Mouse (Mus musculus): Measurements from ENCODE around the gene Cd38. TPM values are rescaled to one million over a fixed set of nuclear protein-coding genes. Genes with fewer than 3 reads are reported as not detected.
A peak's percentile ranks its signal among the peaks of the same experiment; 100 is the strongest.

Cd38 gene
- total RNA-seq, 1 experiment, result 11.2 TPM

GRCm38 (mm10) chr5:43847555-43847954 is 20.8 kb upstream of the Cd38 start:
- in situ Hi-C loops (cut with MboI; ENCODE audit: low sequenced_read_pairs in 2 of 2, unreplicated experiment in 2 of 2), result no loop called here
- Histone ChIP-seq H3K27ac (ENCODE audit: insufficient read depth, low read depth, low read length, poor library complexity, severe bottlenecking) (no peak overlapping the region), H3K9me3 (ENCODE audit: control insufficient read depth, insufficient read depth, low read depth, low read length) (no peaks in the 10 kb centered on the region), H3K9ac (ENCODE audit: insufficient read depth, low read depth, low read length, poor library complexity, severe bottlenecking) (no peak overlapping the region), H3K36me3 (ENCODE audit: control insufficient read depth, insufficient read depth, low read length, poor library complexity, severe bottlenecking) (no peaks in the 10 kb centered on the region; the same call in 1 of the 2 replicates), H3K4me3 (ENCODE audit: insufficient read depth in 1 of 2, low read depth in 1 of 2, low read length in 2 of 2, poor library complexity in 1 of 2, severe bottlenecking in 1 of 2) (no peak overlapping the region), H3K4me1 (ENCODE audit: control insufficient read depth in 2 of 2, insufficient read depth in 2 of 2, low read length in 2 of 2, poor library complexity in 1 of 2) (0 out of 4 replicates have a peak, but pooled peaks cover 0 to under 1% of the 10 kb centered on the region in 2 experiments)
- DNase-seq (ENCODE audit: low read depth, low spot score), result no peak
- TF ChIP-seq ZC3H11A (IDR thresholded peaks at IDR 0.05; ENCODE audit: borderline replicate concordance, low read depth, low read length) (no peak), ZNF384 (IDR thresholded peaks at IDR 0.05; ENCODE audit: low read depth, low read length) (no peak), MAFK (IDR thresholded peaks at IDR 0.05; ENCODE audit: insufficient read depth, low read depth, low read length) (no peak), CHD2 (IDR thresholded peaks at IDR 0.05; ENCODE audit: low read depth, low read length) (no peak)

- H3K9ac ChIP-seq (ENCODE audit: insufficient read depth, low read depth, low read length, poor library complexity, severe bottlenecking), result no peak overlapping the region
- no peak overlapping the region for H3K4me3 ChIP-seq (ENCODE audit: insufficient read depth in 1 of 2, low read depth in 1 of 2, low read length in 2 of 2, poor library complexity in 1 of 2, severe bottlenecking in 1 of 2)
- no peak overlapping the region for H3K27ac ChIP-seq (ENCODE audit: insufficient read depth, low read depth, low read length, poor library complexity, severe bottlenecking)
- no peak for DNase-seq (ENCODE audit: low read depth, low spot score)
- in situ Hi-C loops (cut with MboI; ENCODE audit: low sequenced_read_pairs in 2 of 2, unreplicated experiment in 2 of 2), result no loop called here
- H3K36me3 ChIP-seq (ENCODE audit: control insufficient read depth, insufficient read depth, low read length, poor library complexity, severe bottlenecking), result no peaks in the 10 kb centered on the region; the same call in 1 of the 2 replicates
- H3K9me3 ChIP-seq (ENCODE audit: control insufficient read depth, insufficient read depth, low read depth, low read length), result no peaks in the 10 kb centered on the region
- TF ChIP-seq HCFC1 (IDR thresholded peaks at IDR 0.05; ENCODE audit: borderline replicate concordance, insufficient read depth, low read length) (no peak), ZNF384 (IDR thresholded peaks at IDR 0.05; ENCODE audit: low read depth, low read length) (no peak), ZC3H11A (IDR thresholded peaks at IDR 0.05; ENCODE audit: borderline replicate concordance, low read depth, low read length) (no peak), MAFK (IDR thresholded peaks at IDR 0.05; ENCODE audit: insufficient read depth, low read depth, low read length) (no peak), CHD2 (IDR thresholded peaks at IDR 0.05; ENCODE audit: low read depth, low read length) (no peak)
- H3K4me1 ChIP-seq (ENCODE audit: control insufficient read depth in 2 of 2, insufficient read depth in 2 of 2, low read length in 2 of 2, poor library complexity in 1 of 2), result no peaks in the 10 kb centered on the region
Observed at GRCm38 (mm10) chr5:43848275-43848674, 20.1 kb upstream of the Cd38 start.

- peak overlapping the region; percentile 82 for H3K27ac ChIP-seq (ENCODE audit: insufficient read depth, low read depth, low read length, poor library complexity, severe bottlenecking)
- in situ Hi-C loops (cut with MboI; ENCODE audit: low sequenced_read_pairs in 2 of 2, unreplicated experiment in 2 of 2), result no loop called here
Observed at GRCm38 (mm10) chr5:43853096-43853867, 15.1 kb upstream of the Cd38 start.

GRCm38 (mm10) chr5:43853868-43854488 is 14.4 kb upstream of the Cd38 start:
- TF ChIP-seq ZC3H11A (IDR thresholded peaks at IDR 0.05; ENCODE audit: borderline replicate concordance, low read depth, low read length) (no peak), MAFK (IDR thresholded peaks at IDR 0.05; ENCODE audit: insufficient read depth, low read depth, low read length) (no peak), CHD2 (IDR thresholded peaks at IDR 0.05; ENCODE audit: low read depth, low read length) (no peak), HCFC1 (IDR thresholded peaks at IDR 0.05; ENCODE audit: borderline replicate concordance, insufficient read depth, low read length) (no peak), ZNF384 (IDR thresholded peaks at IDR 0.05; ENCODE audit: low read depth, low read length) (no peak)
- Histone ChIP-seq H3K9me3 (ENCODE audit: control insufficient read depth, insufficient read depth, low read depth, low read length) (peaks cover 8% of the 10 kb centered on the region), H3K4me1 (ENCODE audit: control insufficient read depth in 2 of 2, insufficient read depth in 2 of 2, low read length in 2 of 2, poor library complexity in 1 of 2) (no peaks in the 10 kb centered on the region), H3K36me3 (ENCODE audit: control insufficient read depth, insufficient read depth, low read length, poor library complexity, severe bottlenecking) (peaks cover 2% of the 10 kb centered on the region; the same call in 1 of the 2 replicates), H3K9ac (ENCODE audit: insufficient read depth, low read depth, low read length, poor library complexity, severe bottlenecking) (no peak overlapping the region), H3K27ac (ENCODE audit: insufficient read depth, low read depth, low read length, poor library complexity, severe bottlenecking) (no peak overlapping the region), H3K4me3 (ENCODE audit: insufficient read depth in 1 of 2, low read depth in 1 of 2, low read length in 2 of 2, poor library complexity in 1 of 2, severe bottlenecking in 1 of 2) (no peak overlapping the region)
- no peak for DNase-seq (ENCODE audit: low read depth, low spot score)
- in situ Hi-C loops (cut with MboI; ENCODE audit: low sequenced_read_pairs in 2 of 2, unreplicated experiment in 2 of 2), result no loop called here

More at GRCm38 (mm10) chr5:43853096-43853867, 15.1 kb upstream of the Cd38 start:
- Histone ChIP-seq H3K9ac (ENCODE audit: insufficient read depth, low read depth, low read length, poor library complexity, severe bottlenecking) (no peak overlapping the region), H3K4me3 (ENCODE audit: insufficient read depth in 1 of 2, low read depth in 1 of 2, low read length in 2 of 2, poor library complexity in 1 of 2, severe bottlenecking in 1 of 2) (no peak overlapping the region), H3K4me1 (ENCODE audit: control insufficient read depth in 2 of 2, insufficient read depth in 2 of 2, low read length in 2 of 2, poor library complexity in 1 of 2) (no peaks in the 10 kb centered on the region), H3K36me3 (ENCODE audit: control insufficient read depth, insufficient read depth, low read length, poor library complexity, severe bottlenecking) (peaks cover 2% of the 10 kb centered on the region; the same call in 1 of the 2 replicates), H3K9me3 (ENCODE audit: control insufficient read depth, insufficient read depth, low read depth, low read length) (peaks cover 5% of the 10 kb centered on the region; the same call in 1 of the 2 replicates)
- TF ChIP-seq ZC3H11A (IDR thresholded peaks at IDR 0.05; ENCODE audit: borderline replicate concordance, low read depth, low read length) (no peak), HCFC1 (IDR thresholded peaks at IDR 0.05; ENCODE audit: borderline replicate concordance, insufficient read depth, low read length) (no peak), CHD2 (IDR thresholded peaks at IDR 0.05; ENCODE audit: low read depth, low read length) (no peak), ZNF384 (IDR thresholded peaks at IDR 0.05; ENCODE audit: low read depth, low read length) (no peak), MAFK (IDR thresholded peaks at IDR 0.05; ENCODE audit: insufficient read depth, low read depth, low read length) (no peak)
- DNase-seq (ENCODE audit: low read depth, low spot score), result no peak
